Mouse (Mus musculus) thymus, postnatal 14 days (tissue): ENCODE measurements around the gene Rras2.

Experiments used
- DNase-seq: peaks from one replicate; pipeline ENCODE4 v3.0.0; 2021

Rras2 gene

GRCm38 (mm10) chr7:114117444-114117905 lies at the start of gene Rras2:
TSS of gene Rras2 (minus strand) at chr7:114117781.
- DNase-seq: peak; percentile 93

DNA sequence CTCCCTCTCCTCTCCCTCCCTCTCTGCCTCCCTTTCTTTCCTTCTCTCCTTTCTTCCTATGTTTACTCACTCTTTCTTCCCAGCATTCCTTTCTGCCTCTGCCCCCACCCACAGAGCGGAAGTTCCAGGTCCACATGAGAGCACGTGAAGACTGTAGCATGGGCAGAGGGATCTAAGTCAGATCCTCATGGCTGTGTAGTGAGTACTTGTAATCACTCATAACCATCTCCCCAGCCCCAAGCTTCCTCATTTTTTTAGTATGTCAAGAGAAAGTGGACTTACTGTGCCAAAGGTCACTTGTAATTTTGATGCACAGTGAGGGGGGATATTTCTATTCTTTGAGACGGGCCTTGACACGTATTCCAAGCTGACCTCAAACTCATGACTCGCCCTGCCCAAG lies 45.4 kb upstream of the Rras2 start:
- DNase-seq: no peak

GRCm38 (mm10) chr7:114161101-114161500 lies 43.5 kb upstream of the Rras2 start:
- DNase-seq: peak; percentile 54

GRCm38 (mm10) chr7:114157716-114158278 lies 40.2 kb upstream of the Rras2 start:
- DNase-seq: peak; percentile 44

- DNase-seq: no peak
These were observed 38.8 kb upstream of the Rras2 start for GRCm38 (mm10) chr7:114156364-114156763.

DNA sequence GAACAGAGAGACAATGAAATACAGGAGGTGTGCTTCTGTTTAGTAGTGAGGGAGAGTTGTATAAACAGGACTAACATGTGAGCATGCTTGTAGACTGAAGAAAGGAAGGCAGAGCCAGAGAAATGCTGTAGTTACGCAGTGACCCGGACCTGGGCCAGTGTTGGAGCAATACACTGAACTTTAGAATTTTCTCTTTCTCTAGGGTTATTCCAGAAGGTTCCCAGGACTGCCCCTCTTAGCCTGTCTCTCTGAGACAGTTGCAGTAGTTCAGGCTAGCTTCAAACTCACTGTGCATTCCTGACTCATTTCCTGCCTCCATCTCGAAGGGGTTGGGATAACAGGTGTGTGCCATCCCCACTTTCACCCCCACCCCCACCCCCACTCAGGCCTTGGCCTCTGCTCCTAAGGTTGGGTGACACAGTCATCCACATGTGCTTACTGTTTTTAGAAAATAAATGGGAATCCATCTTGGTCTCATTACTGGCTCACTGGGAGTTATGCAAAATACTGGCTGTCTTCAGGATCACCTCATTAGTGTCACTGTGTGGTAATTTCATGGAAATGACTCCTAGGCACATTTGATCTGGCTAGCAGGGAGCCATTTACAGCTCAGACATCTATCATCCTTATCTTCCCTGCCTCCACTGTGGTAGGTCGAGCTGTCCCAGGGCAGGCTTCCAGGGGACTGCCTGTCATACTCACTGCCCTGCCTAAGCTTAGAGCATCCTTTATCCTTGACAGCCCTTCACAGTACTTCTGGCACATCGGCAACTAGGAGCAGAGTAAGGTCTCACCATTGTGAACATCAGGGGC lies 37.7 kb upstream of the Rras2 start:
- no peak for DNase-seq

DNA sequence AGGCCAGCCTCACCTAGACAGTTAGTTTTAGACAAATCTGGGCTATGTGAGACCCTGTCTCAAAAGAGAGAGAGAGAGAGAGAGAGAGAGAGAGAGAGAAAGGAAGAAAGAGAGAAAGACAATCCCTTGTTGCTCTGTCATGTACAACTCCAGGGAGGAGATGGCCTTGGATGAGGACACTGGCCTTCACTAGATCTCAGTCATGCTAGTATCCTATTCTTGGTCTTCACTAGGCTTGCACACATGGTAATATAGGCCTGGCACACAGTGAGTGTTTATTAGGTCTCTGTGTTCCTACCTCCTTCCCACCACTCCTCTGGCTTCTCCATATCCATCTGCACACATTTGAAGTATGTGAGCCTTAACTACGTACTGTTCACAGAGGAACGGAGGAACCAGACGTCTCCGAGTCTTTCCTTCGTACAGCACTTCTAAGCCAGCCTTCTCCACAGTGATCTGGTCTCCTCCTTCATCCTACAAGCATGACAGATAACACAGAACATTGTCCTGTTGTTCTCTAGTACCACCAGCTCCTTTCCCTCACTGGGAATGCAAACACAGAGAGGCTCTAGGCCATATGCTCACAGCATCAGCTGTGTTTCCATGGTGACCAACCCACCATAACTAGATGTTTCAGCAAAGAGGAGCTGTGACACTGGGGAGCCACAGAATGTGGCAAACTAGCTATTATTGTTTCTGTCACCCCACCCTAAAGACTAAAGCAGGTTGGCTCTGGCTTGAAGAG lies 33.6 kb upstream of the Rras2 start:
- DNase-seq: no peak

DNA sequence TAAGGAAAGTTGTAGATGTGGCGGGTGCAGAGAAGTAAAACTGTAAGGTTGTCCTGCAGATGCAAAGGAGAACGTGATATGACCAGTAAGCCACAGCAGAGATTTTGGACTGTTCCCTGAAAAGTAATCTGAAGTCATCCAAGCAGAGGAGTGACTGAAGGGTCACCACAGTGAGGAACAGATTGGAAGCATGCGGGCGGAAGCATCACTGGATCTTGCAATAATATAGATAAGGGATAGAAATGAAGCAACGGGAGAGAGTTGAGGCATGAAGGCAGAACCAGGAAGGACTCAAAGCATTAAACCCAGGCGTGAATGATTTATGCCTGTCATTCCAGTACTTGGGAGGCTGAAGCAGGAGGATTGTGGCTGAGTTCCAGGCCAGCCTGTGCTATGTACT lies 32.0 kb upstream of the Rras2 start:
- no peak for DNase-seq

DNA sequence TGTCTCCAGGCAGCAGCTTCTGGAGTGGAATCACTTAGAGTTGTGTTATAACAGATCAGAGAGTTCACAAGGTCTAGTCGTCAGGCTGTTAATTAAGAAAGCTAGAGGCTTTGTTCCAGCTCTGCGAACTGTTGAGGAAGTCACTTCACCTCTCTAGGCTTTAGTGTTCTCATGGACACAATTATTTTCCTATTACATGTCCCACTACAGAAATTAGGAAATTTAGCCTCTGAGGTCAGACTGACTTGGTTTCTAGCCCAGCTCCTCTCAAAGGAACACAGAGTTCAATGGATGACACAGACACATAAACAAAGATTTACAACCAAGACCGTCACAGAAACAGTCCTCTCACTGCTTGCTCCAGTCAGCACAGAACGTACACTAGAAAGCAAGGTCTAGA lies 31.6 kb upstream of the Rras2 start:
- DNase-seq: no peak

DNA sequence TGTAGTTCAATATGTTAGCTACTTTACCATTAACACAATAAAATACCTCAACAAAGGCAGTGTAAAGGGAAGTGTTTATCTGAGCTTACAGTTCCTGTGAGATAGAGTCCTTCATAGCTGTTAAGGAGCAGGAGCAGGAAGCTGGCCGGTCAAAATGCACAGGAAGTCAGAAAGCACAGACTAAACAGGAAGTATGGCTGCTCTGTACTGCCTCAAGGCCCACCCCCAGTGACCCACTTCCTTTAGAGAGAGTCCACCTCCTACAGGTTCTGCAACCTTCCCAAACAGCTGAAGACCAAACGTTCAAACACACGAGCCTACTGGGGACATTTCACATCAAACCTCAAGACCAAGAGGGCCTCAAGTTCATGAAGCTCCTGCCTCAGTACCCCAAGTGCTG lies 28.3 kb upstream of the Rras2 start:
- peak; percentile 37 for DNase-seq

DNA sequence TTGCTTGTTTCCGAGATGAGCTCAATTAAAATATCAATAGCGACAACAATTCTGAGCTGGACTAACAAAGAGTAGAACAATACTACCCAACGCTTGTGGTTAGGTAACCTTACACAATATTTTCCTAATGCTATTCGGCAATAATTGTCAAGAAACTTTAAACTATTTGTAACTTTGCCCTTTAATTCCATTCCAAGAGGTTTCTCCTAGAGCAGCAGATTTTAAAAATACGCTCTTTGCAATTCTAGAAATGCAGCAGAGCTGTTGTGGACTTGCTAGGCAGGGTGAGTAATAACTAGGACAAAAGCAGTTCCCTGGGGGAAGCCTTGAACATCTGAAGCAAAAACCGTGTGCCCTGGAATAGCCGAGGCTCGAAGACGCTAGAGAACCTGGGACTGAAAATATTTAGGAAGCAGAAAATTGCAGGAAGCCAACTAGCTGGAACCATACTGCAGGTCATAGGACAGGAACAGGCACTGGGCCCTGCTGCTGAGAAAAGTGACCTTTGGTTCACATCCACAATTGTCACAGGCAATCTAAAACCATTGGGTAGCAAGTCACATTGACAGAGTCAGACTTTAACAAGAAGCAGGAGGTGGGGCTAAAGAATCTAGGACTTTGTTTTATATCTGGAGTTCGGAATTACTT lies 24.7 kb upstream of the Rras2 start:
- DNase-seq: no peak

DNA sequence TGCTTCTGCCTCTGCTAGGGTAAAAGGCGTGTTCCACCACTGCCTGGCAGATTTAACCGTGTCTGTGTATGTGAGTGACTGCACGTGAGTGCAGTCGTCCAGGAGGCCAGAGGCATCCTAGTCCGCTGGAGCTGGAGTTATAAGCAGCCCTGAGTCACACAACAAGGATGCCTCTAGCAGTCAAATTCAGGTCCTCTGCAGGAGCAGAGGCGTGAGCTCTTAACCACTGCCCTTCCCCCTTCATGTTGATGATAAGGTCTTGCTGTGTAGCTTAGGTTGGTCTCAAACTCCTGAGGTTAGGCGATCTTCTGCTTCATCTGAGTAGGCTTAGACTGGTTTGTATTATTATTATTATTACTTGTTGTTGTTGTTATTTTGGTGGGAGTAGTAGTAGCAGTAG lies 22.4 kb upstream of the Rras2 start:
- no peak for DNase-seq

DNA sequence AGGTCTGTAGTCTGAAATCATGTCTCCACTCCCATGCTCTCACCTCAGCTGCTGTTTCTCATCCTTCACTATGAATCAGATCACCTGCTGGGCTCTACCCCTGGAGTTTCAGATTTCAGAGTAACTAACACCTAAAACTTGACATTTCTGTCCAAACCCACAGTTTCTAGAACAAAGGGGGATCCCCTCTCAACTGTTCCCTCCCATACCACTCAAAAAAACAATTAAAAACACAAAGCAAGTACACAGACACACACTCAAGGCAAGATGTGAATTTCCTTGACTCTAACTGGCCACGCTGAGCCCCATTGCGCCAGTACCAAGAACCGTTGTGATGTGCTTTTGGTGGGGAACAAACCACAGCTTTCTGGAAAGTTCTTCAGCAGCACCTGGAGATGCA lies 21.8 kb upstream of the Rras2 start:
- DNase-seq: peak; percentile 21

DNA sequence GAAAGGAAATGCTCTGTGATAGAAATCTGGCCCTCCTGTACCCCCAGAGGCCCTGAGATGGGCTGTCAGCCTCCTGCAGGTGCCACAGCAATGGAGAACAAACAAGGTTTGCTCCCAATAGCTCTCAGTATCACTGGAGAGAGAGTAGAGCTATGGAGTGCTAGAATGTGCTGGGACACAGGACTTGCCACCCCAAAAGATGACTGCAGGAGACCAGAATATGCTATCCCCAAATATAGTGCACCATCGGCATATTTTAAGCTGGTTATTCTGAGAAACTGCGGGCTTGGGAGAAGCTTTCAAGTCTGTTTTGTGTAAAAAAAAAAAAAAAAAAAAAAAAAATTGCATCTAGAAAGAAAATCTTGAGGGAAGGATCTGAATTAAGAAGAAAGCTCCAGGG lies 20.7 kb upstream of the Rras2 start:
- peak; percentile 29 for DNase-seq

GRCm38 (mm10) chr7:114135166-114135565 lies 17.6 kb upstream of the Rras2 start:
- no peak for DNase-seq

GRCm38 (mm10) chr7:114133957-114134356 lies 16.4 kb upstream of the Rras2 start:
- no peak for DNase-seq

- no peak for DNase-seq
These were observed 14.7 kb upstream of the Rras2 start for GRCm38 (mm10) chr7:114132316-114132715.

DNA sequence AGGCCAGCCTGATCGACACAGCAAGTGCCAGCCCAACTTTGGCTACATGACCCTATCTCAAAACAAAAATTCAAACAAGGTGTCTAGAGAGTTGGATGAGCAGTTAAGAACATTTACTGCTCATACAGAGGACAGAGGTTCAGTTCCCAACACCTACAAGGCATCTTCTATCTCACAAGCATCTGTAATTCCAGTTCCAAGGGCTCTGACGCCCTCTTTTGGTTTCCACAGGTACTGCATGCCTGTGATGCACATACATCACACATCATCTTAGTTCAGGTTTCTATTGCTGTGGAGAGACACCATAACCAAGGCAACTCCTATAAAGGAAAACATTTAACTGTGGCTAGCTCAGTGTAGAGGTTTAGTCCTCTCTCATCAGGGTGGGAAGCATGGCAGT lies 11.7 kb upstream of the Rras2 start:
- no peak for DNase-seq

DNA sequence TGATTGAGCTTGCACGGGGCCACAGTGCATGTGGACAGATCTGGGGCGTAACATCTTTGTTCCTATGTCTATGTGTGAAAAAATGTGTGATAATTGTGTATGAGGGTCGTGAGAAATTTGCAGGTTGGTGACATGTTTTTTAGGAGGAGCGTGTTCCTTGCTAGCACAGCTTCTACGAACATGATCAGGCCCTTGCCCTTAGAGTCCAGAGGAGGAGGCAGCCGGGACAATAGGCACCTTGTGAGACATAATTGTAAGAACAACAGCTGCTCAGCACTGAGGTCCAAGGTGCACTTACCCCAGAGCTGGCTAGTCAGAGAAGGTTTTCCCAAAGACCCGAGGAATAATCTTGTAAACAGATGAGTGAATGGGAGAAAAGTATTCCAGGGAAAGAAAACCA lies 599 bp upstream of the Rras2 start:
- no peak for DNase-seq

GRCm38 (mm10) chr7:114116711-114117351 lies 750 bp downstream of the Rras2 start:
- peak; percentile 55 for DNase-seq

DNA sequence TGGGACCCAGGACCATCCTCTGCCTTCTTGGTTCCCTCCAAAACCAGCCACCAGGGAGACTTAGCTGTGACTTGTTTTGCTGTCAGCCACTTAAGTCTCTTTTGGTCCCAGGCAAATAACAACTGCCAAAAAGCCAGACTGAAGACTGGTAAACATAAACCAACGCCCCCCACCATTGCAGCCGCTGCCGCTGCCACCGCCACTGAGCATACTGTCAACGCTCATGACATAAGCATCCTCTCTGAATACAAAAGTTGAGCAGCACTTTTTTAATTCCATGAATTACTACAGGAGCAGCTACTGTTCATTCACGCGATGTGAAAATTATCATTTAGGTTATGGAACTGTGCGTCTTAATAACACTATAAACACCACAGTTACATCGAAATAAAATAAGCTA lies 1.6 kb downstream of the Rras2 start:
- DNase-seq: peak; percentile 44

DNA sequence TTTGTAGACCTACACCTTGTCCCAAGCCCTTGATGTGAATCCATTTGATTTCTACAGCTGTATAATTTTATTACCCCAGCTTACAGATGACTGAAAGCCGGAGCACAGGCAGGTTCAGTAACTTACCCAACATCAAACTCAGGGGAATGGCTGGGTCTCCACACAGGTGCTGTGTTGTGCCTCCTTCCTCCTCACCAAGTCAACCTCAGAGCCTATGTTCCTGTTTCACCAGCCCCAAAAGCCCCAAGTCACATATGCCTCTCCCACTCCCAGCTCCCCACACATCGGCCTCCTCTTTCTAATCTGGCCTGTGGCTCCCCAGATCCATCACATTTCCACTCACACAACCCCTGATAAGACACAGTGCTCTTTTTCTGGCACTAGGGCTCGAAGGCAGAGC lies 2.6 kb downstream of the Rras2 start:
- DNase-seq: peak; percentile 49

DNA sequence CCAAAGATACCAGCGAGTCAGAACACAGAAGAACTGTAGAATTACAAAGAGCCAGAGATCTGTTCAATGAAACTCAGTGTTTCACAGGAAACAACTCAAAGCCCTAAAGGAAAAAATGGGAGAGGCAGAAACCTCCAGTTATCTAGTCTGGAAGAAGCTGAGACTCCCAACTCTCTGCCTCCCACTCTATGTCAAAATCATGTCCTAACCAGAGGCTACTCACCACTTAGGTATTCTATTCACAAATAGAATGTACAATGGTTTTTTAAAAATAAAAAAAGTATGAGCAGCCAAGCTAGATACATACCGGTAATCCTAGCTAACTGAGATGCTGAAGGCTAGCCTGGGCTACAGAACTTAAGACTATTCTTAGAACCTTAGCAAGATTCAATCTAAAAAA lies 3.3 kb downstream of the Rras2 start:
- no peak for DNase-seq
